Mouse (Mus musculus): ENCODE results near the gene Ccn1. TPM values are rescaled to one million over a fixed set of nuclear protein-coding genes. Genes with fewer than 3 reads are reported as not detected.

The Ccn1 gene
- 1 to 10 TPM; 6.3 to 6.5 TPM for total RNA-seq (2021)

GRCm38 (mm10) chr3:145649852-145650202, at the start of gene Ccn1:
TSS of gene Ccn1 (minus strand) at chr3:145649981.
- intact Hi-C loops (cut with DNase I): no loop called here
- DNase-seq: peak; percentile 38

DNA sequence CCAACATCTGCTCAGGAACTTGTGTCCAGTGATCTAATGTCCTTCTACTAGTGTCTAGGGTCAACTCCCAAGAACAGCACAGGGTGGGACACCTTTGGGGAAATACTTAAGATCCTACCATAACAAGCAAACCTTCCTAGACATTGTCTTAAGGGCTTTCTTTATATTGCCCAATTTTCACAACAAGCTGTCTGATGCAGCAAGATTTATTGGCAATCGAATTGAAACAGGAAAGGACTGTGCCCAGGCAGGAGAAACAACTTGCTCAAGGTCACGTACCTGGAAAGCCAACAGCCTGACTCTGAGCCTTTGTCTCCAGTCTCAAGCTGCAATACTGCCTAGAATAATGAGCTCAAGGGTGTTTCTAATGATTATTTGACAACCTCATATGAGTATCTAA, 43.6 kb upstream of the Ccn1 start:
- intact Hi-C loops (cut with DNase I): no loop called here
- no peak for DNase-seq

GRCm38 (mm10) chr3:145692037-145692436, 42.3 kb upstream of the Ccn1 start:
- no peak for DNase-seq
- intact Hi-C loops (cut with DNase I): no loop called here

DNA sequence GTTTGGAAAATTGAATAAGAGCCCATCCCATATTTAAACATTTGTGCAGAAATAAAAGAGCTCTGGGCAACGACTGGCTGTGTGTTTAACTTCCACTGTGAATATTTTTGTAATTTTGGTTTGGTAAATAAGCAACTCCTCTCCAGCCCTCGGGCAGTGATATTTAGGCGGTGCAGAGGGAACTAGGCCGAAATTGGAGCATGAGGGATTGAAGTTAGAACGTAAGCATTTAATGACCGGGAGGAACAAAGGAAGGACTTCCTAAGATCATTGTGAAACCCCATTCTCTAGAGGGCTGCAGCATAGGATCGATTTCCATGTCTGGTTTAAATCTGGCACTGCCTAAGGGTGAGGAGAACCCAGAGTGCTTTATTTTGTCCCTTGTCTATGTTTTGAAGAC, 41.6 kb upstream of the Ccn1 start:
- no peak for DNase-seq

GRCm38 (mm10) chr3:145689271-145689670, 39.5 kb upstream of the Ccn1 start:
- intact Hi-C loops (cut with DNase I): no loop called here
- no peak for DNase-seq

More for the DNA sequence above, 41.6 kb upstream of the Ccn1 start:
- intact Hi-C loops (cut with DNase I): no loop called here

DNA sequence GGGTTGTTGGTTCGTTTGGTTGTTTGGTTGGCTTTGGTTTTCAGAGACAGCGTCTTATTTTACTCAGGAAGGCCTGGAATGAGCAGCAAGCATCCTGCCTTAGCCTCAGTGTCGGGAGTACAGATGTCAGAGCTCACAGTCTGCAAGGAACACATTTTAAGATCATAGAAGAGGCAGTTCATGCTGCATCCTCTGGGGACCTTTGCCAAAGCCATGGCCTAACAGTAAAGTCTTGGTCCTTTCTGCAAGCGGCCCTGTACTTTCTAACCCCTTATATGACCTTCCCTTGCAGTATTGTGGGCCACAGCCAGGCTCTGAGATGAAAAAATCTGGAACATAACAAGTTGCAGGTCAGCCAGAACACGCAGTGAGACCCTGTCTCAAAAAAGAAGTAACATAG, 38.1 kb upstream of the Ccn1 start:
- intact Hi-C loops (cut with DNase I): no loop called here
- DNase-seq: no peak

DNA sequence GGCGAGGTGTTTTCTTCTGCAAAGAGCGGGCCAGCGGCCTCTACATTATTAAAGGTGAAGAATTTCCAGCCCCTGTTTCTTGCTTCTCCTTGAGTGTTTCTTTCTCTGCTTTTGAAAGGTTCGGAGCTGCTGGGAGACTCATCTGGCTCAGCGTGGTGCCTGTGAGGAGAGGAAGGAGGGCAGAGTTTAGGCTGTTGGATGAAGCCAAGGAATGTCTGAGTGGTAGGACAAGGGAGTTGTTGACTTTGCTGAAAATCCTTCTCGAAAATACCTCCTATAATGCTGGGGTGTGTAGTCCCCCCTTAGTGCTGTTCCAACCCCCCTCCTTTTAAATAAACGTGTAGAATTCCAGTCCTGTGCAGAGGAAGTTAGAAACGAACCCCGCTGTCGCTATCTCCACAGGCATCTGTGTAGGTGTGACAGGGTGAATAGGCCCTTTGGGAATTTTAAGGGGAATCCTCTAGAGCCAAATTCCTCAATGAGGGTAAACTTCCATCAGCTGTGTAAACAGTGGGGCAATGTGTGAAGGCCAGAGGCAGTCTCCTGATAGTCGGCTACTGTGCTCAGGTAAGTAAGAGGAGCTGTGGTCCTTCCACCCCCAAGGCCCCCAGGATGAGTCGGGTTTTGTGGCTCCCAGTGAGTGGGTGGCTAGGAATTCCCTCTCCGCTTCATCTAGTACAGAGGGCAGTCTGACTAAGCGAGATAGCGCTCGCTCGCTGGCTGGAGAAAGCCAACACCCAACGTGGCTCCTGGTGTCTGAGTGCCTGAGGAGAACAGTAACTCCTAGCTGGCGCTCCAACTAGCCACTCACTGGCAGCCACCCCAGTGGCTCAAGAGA, 35.0 kb upstream of the Ccn1 start:
- intact Hi-C loops (cut with DNase I): no loop called here
- DNase-seq: no peak

GRCm38 (mm10) chr3:145684201-145684600, 34.4 kb upstream of the Ccn1 start:
- intact Hi-C loops (cut with DNase I): no loop called here
- DNase-seq: no peak

DNA sequence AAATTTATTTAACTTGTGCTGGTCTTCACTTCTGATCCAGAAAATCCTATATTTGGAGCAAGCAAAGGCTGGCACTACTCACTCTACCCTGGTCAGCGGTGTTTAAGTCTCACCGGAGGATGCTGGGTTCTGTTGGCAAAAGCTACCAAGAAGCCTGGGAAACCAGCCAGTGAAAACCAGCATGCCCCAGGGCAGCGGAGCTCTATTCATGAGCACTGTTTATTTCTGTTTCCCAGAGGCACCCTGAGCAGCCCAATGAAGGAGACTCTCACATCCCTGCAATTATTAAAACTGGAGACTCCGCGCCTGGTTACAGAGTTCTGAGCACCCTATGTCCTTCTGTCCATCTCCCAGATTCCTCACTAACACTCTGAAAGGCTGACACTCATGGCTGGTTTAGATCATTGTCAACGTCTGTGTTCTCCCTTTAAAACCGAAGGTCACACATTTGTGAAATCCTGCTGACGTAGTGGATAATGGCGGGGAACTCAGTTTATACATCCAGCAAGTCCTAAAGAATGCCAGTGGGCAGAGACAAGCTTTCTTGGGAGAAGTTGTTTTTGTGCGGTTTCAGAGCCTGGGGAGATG, 31.7 kb upstream of the Ccn1 start:
- DNase-seq: peak; percentile 75
- intact Hi-C loops (cut with DNase I): no loop called here

GRCm38 (mm10) chr3:145680686-145681085, 30.9 kb upstream of the Ccn1 start:
- intact Hi-C loops (cut with DNase I): no loop called here
- DNase-seq: no peak

GRCm38 (mm10) chr3:145676212-145676611, 26.4 kb upstream of the Ccn1 start:
- intact Hi-C loops (cut with DNase I): no loop called here
- DNase-seq: no peak

- DNase-seq: no peak
- intact Hi-C loops (cut with DNase I): no loop called here
These were observed 25.0 kb upstream of the Ccn1 start for GRCm38 (mm10) chr3:145674815-145675214.

DNA sequence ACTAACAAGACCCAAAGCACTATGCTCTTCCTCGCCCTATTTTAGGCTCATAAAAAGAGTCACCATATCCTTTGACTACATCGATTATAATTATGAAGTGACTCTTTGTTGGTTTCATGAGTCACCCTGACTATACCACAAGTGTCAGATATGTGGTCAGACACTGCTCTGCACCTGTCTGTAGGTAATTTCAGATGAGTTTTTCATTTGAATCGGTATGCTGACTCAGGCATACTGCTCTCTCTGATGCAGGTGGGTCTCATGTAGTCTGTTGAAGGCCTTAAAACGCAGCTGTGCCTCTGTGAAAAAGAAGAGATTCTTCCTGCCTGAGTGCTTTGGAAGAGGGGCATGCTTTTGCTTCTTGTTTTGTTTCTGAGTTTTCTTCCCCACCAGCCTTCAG, 16.6 kb upstream of the Ccn1 start:
- DNase-seq: no peak
- intact Hi-C loops (cut with DNase I): no loop called here

DNA sequence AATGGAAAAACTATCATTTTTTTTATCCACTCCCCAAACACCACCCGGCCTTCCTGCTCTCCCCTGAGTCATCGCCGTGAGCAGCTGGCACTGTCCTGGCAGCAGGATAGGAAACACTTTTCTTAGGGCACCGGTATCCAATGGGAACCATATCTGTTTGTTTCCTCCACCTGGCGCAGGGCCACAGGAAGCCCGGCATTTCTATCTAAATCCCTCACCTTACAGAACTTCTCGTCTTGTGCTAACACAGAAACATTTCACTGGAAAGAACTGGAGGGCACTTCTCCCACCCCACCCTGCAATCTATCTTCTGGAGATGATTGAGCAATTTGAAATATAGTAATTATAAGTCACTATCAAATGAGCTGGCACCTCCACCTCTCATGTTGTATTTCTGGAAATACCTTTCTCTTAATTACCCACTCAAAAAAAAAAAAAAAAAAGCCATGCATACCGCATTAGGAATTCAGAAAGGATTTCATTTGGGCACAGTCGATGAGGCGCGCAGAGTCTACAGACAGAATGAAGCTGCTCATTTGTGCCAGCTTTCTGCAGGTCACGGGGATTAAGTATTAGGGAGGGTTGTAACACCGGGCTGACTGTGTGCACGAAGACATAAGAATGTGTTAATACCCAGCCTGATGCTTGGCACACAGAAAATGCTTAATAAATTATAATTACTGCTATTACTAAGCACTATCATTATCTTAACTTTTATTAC, 7.4 kb upstream of the Ccn1 start:
- intact Hi-C loops (cut with DNase I): no loop called here
- no peak for DNase-seq

DNA sequence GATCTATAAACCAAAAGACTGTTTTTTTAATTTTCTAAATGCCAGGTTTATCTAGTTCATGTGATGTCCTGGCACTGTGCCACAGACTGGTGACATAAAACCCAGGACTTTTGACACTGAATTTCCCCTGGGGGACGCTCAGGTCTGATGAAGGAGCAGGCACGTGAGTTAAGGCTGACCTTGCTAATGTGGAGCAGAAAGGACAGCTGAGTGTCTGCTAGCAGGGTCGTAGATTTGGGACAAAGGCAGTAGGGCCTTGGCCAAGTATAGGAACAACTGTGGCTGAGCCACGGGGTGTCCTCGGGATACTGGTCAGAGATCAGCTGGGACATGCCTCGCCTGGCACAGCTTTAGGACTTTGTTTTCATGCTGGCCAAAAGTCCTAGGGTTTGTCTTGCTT, 5.2 kb upstream of the Ccn1 start:
- intact Hi-C loops (cut with DNase I): no loop called here
- no peak for DNase-seq

DNA sequence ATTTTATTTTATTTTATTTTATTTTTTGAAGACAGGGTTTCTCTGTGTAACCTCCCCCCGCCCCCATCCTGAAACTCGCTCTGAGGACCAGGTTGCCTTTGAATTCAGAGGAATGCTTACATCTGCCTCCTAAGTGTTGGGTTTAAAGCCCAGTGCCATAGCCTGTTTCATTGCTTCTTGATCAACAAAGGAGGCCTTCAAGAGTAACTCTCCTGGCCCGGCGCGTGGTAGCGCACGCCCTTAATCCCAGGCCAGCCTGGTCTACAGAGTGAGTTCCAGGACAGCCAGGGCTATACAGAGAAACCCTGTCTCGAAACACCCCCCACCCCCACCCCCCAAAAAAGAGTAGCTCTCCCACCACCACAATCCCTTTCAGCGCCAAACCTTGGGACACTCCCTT, 4.2 kb upstream of the Ccn1 start:
- intact Hi-C loops (cut with DNase I): no loop called here
- no peak for DNase-seq

- DNase-seq: peak; percentile 42
- intact Hi-C loops (cut with DNase I): no loop called here
These were observed 3.6 kb upstream of the Ccn1 start for GRCm38 (mm10) chr3:145653191-145653940.

- intact Hi-C loops (cut with DNase I): no loop called here
- DNase-seq: no peak
These were observed 2.7 kb upstream of the Ccn1 start for GRCm38 (mm10) chr3:145652322-145653131.

DNA sequence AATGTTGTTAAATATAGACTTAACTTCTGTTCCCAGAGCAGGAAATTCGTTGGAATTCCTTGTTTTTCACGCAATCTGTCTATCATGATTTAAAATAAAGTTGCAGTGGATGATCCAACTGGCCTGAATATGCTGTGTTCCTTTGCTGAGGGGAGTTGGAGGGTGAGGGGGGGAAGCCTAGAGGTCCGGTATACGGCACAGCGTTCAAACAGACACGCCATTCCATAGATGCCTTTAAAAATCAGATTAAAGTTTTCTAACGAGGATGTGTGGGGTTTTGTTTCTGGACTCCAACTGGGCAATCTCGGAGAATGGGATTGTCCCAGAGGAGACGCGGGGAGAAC, 2.2 kb upstream of the Ccn1 start:
- intact Hi-C loops (cut with DNase I): no loop called here
- no peak for DNase-seq

Data from left cerebral cortex, postnatal 4 days (tissue).